Mouse (Mus musculus): Measurements from ENCODE around the gene Mrm2. TPM values are rescaled to one million over a fixed set of nuclear protein-coding genes. Genes with fewer than 3 reads are reported as not detected.

Mrm2 gene
- 8.4 and 8.5 TPM in 2 replicates for polyA plus RNA-seq (2015; fragmentation: Nextera tagmentation; extraction: Ambion mirVana)

- Histone ChIP-seq H3K9ac (peak within 1 kb of the TSS; percentile 69), H3K27me3 (no peaks in the 10 kb centered on the region), H3K9me3 (replicated peaks) (no peaks in the 10 kb centered on the region), H3K4me3 (replicated peaks) (peak within 1 kb of the TSS; percentile 73), H3K36me3 (replicated peaks) (peaks cover 17% of the 10 kb centered on the region), H3K4me1 (replicated peaks) (peaks cover 25% of the 10 kb centered on the region), H3K27ac (replicated peaks) (peak within 1 kb of the TSS; percentile 86), H3K4me2 (peak within 1 kb of the TSS; percentile 89)
- peak; percentile 83 for ATAC-seq (ENCODE audit: insufficient read depth)
- under 1% methylated on average over 39 of the region's 39 CpGs for WGBS (ENCODE audit: insufficient replicate concordance)
Measured at GRCm38 (mm10) chr5:140331615-140332512, at the start of gene Mrm2. TSS of gene Mrm2 (minus strand) at chr5:140331898.

GRCm38 (mm10) chr5:140381156-140381555, 49.5 kb upstream of the Mrm2 start:
- Histone ChIP-seq H3K9me3 (replicated peaks) (no peaks in the 10 kb centered on the region), H3K4me3 (replicated peaks) (no peak overlapping the region), H3K27ac (replicated peaks) (no peak overlapping the region), H3K27me3 (no peaks in the 10 kb centered on the region), H3K36me3 (replicated peaks) (no peaks in the 10 kb centered on the region), H3K4me2 (no peak overlapping the region), H3K4me1 (replicated peaks) (peaks cover 24% of the 10 kb centered on the region), H3K9ac (no peak overlapping the region)
- WGBS (ENCODE audit: insufficient replicate concordance) = 68% methylated on average over 7 of the region's 7 CpGs
- no peak for ATAC-seq (ENCODE audit: insufficient read depth)

- Histone ChIP-seq H3K4me2 (no peak overlapping the region), H3K27me3 (no peaks in the 10 kb centered on the region), H3K4me1 (replicated peaks) (peaks cover 24% of the 10 kb centered on the region), H3K9me3 (replicated peaks) (no peaks in the 10 kb centered on the region), H3K4me3 (replicated peaks) (no peak overlapping the region), H3K27ac (replicated peaks) (no peak overlapping the region), H3K9ac (no peak overlapping the region), H3K36me3 (replicated peaks) (no peaks in the 10 kb centered on the region)
- 22% methylated on average over 6 of the region's 6 CpGs for WGBS (ENCODE audit: insufficient replicate concordance)
- ATAC-seq (ENCODE audit: insufficient read depth) = no peak
Measured at GRCm38 (mm10) chr5:140379299-140379698, 47.6 kb upstream of the Mrm2 start.

- H3K36me3 ChIP-seq (replicated peaks) = no peaks in the 10 kb centered on the region
- no peaks in the 10 kb centered on the region for H3K9me3 ChIP-seq (replicated peaks)
- no peak overlapping the region for H3K4me3 ChIP-seq (replicated peaks)
- no peak overlapping the region for H3K27ac ChIP-seq (replicated peaks)
- H3K27me3 ChIP-seq = no peaks in the 10 kb centered on the region
- 52% methylated on average over 6 of the region's 6 CpGs for WGBS (ENCODE audit: insufficient replicate concordance)
- H3K9ac ChIP-seq = no peak overlapping the region
- no peak overlapping the region for H3K4me2 ChIP-seq
- H3K4me1 ChIP-seq (replicated peaks) = peaks cover 19% of the 10 kb centered on the region
- no peak for ATAC-seq (ENCODE audit: insufficient read depth)
Measured at GRCm38 (mm10) chr5:140378121-140378853, 46.6 kb upstream of the Mrm2 start.

- 61% methylated on average over 4 of the region's 4 CpGs for WGBS (ENCODE audit: insufficient replicate concordance)
- Histone ChIP-seq H3K36me3 (replicated peaks) (no peaks in the 10 kb centered on the region), H3K27me3 (no peaks in the 10 kb centered on the region), H3K4me3 (replicated peaks) (no peak overlapping the region), H3K4me1 (replicated peaks) (peaks cover 27% of the 10 kb centered on the region), H3K9ac (no peak overlapping the region), H3K9me3 (replicated peaks) (no peaks in the 10 kb centered on the region), H3K27ac (replicated peaks) (no peak overlapping the region), H3K4me2 (no peak overlapping the region)
- ATAC-seq (ENCODE audit: insufficient read depth) = no peak
Measured at GRCm38 (mm10) chr5:140375249-140375829, 43.6 kb upstream of the Mrm2 start.

- Histone ChIP-seq H3K27ac (replicated peaks) (no peak overlapping the region), H3K9ac (no peak overlapping the region), H3K4me2 (no peak overlapping the region), H3K36me3 (replicated peaks) (no peaks in the 10 kb centered on the region), H3K27me3 (no peaks in the 10 kb centered on the region), H3K4me1 (replicated peaks) (peaks cover 30% of the 10 kb centered on the region), H3K9me3 (replicated peaks) (no peaks in the 10 kb centered on the region), H3K4me3 (replicated peaks) (no peak overlapping the region)
- no peak for ATAC-seq (ENCODE audit: insufficient read depth)
- 62% methylated on average over 3 of the region's 3 CpGs for WGBS (ENCODE audit: insufficient replicate concordance)
Measured at GRCm38 (mm10) chr5:140374226-140374625, 42.5 kb upstream of the Mrm2 start.

- Histone ChIP-seq H3K27ac (replicated peaks) (no peak overlapping the region), H3K9ac (no peak overlapping the region), H3K4me3 (replicated peaks) (no peak overlapping the region), H3K9me3 (replicated peaks) (no peaks in the 10 kb centered on the region), H3K4me1 (replicated peaks) (peaks cover 31% of the 10 kb centered on the region), H3K36me3 (replicated peaks) (no peaks in the 10 kb centered on the region), H3K27me3 (no peaks in the 10 kb centered on the region), H3K4me2 (no peak overlapping the region)
- 45% methylated on average over 2 of the region's 2 CpGs for WGBS (ENCODE audit: insufficient replicate concordance)
- no peak for ATAC-seq (ENCODE audit: insufficient read depth)
Measured at GRCm38 (mm10) chr5:140373711-140374110, 42.0 kb upstream of the Mrm2 start.

- H3K9ac ChIP-seq = no peak overlapping the region
- H3K4me3 ChIP-seq (replicated peaks) = no peak overlapping the region
- no peak overlapping the region for H3K4me2 ChIP-seq
- 67% methylated on average over 3 of the region's 3 CpGs for WGBS (ENCODE audit: insufficient replicate concordance)
- no peaks in the 10 kb centered on the region for H3K9me3 ChIP-seq (replicated peaks)
- no peaks in the 10 kb centered on the region for H3K36me3 ChIP-seq (replicated peaks)
- no peak overlapping the region for H3K27ac ChIP-seq (replicated peaks)
- H3K4me1 ChIP-seq (replicated peaks) = peaks cover 25% of the 10 kb centered on the region
- no peak for ATAC-seq (ENCODE audit: insufficient read depth)
- H3K27me3 ChIP-seq = no peaks in the 10 kb centered on the region
Measured at GRCm38 (mm10) chr5:140371671-140372070, 40.0 kb upstream of the Mrm2 start.

GRCm38 (mm10) chr5:140370446-140371254, 39.0 kb upstream of the Mrm2 start:
- peaks cover 25% of the 10 kb centered on the region for H3K4me1 ChIP-seq (replicated peaks)
- peak; percentile 35; the same call in 1 of the 2 replicates for ATAC-seq (ENCODE audit: insufficient read depth)
- H3K27ac ChIP-seq (replicated peaks) = peak overlapping the region; percentile 59
- no peak overlapping the region for H3K4me3 ChIP-seq (replicated peaks)
- no peak overlapping the region for H3K9ac ChIP-seq
- WGBS (ENCODE audit: insufficient replicate concordance) = 32% methylated on average over 6 of the region's 6 CpGs
- H3K4me2 ChIP-seq = no peak overlapping the region
- H3K36me3 ChIP-seq (replicated peaks) = no peaks in the 10 kb centered on the region
- no peaks in the 10 kb centered on the region for H3K9me3 ChIP-seq (replicated peaks)
- H3K27me3 ChIP-seq = no peaks in the 10 kb centered on the region

GRCm38 (mm10) chr5:140369466-140369865, 37.8 kb upstream of the Mrm2 start:
- H3K27ac ChIP-seq (replicated peaks) = peak overlapping the region; percentile 59
- no peaks in the 10 kb centered on the region for H3K9me3 ChIP-seq (replicated peaks)
- 69% methylated on average over 2 of the region's 2 CpGs for WGBS (ENCODE audit: insufficient replicate concordance)
- H3K4me1 ChIP-seq (replicated peaks) = peaks cover 25% of the 10 kb centered on the region
- ATAC-seq (ENCODE audit: insufficient read depth) = peak; percentile 24
- H3K36me3 ChIP-seq (replicated peaks) = no peaks in the 10 kb centered on the region
- H3K27me3 ChIP-seq = no peaks in the 10 kb centered on the region
- no peak overlapping the region for H3K4me3 ChIP-seq (replicated peaks)
- no peak overlapping the region for H3K9ac ChIP-seq
- H3K4me2 ChIP-seq = no peak overlapping the region
